Mouse (Mus musculus) liver (tissue): Measurements from ENCODE around the gene Gm5868.
A peak's percentile ranks its signal among the peaks of the same experiment; 100 is the strongest.
"Not testable (repeated sequence)": the region's sequence is repeated elsewhere in the genome, so short reads cannot be mapped to it uniquely, and the experiment has no call there.

Experiments used
- DNase-seq: peaks from one replicate; pipeline ENCODE4 v3.0.0-alpha.2; 2020; ENCODE audit warnings: mixed read lengths

The Gm5868 gene

GRCm38 (mm10) chr5:72587192-72587681 lies at the start of gene Gm5868:
Gene Gm5868, minus strand, starts transcription at chr5:72587551.
- no peak for DNase-seq

- DNase-seq: no peak
Measured at GRCm38 (mm10) chr5:72636576-72636975, 49.2 kb upstream of the Gm5868 start.

- DNase-seq: no peak
Measured at GRCm38 (mm10) chr5:72636122-72636521, 48.8 kb upstream of the Gm5868 start.

- DNase-seq: peak; percentile 8
Measured at GRCm38 (mm10) chr5:72634791-72635271, 47.5 kb upstream of the Gm5868 start.

- DNase-seq: no peak
Measured at GRCm38 (mm10) chr5:72630026-72630425, 42.7 kb upstream of the Gm5868 start.

- DNase-seq: no peak
Measured at GRCm38 (mm10) chr5:72621022-72621421, 33.7 kb upstream of the Gm5868 start.

GRCm38 (mm10) chr5:72617413-72617812 lies 30.1 kb upstream of the Gm5868 start:
- DNase-seq: no peak

GRCm38 (mm10) chr5:72603138-72603537 lies 15.8 kb upstream of the Gm5868 start:
- DNase-seq: no peak

- peak; percentile 61 for DNase-seq
Measured at GRCm38 (mm10) chr5:72601006-72601405, 13.7 kb upstream of the Gm5868 start.

- DNase-seq: not testable (repeated sequence)
Measured at GRCm38 (mm10) chr5:72586667-72587191, 622 bp downstream of the Gm5868 start.

- DNase-seq: not testable (repeated sequence)
Measured at GRCm38 (mm10) chr5:72586122-72586521, 1.2 kb downstream of the Gm5868 start.

- DNase-seq: not testable (repeated sequence)
Measured at GRCm38 (mm10) chr5:72580970-72581332, 6.4 kb downstream of the Gm5868 start, which contains the start of gene Zar1. Gene Zar1, minus strand, starts transcription at chr5:72581254.

GRCm38 (mm10) chr5:72580088-72580969 lies 7.0 kb downstream of the Gm5868 start:
- not testable (repeated sequence) for DNase-seq

GRCm38 (mm10) chr5:72579599-72579998 lies 7.8 kb downstream of the Gm5868 start:
- DNase-seq: not testable (repeated sequence)

- DNase-seq: no peak
Measured at GRCm38 (mm10) chr5:72565621-72566020, 21.7 kb downstream of the Gm5868 start.

- DNase-seq: not testable (repeated sequence)
Measured at GRCm38 (mm10) chr5:72563183-72563582, 24.2 kb downstream of the Gm5868 start.

GRCm38 (mm10) chr5:72560976-72561628 lies 26.2 kb downstream of the Gm5868 start:
- no peak for DNase-seq

- DNase-seq: peak; percentile 98
Measured at GRCm38 (mm10) chr5:72559544-72560049, 27.8 kb downstream of the Gm5868 start, which contains the start of gene Nfxl1. Gene Nfxl1, minus strand, starts transcription at chr5:72559684.

- DNase-seq: peak; percentile 72
Measured at GRCm38 (mm10) chr5:72558716-72559526, 28.4 kb downstream of the Gm5868 start.

- no peak for DNase-seq
Measured at GRCm38 (mm10) chr5:72556245-72556644, 31.1 kb downstream of the Gm5868 start.

GRCm38 (mm10) chr5:72551209-72551608 lies 36.1 kb downstream of the Gm5868 start:
- DNase-seq: no peak
